Mouse (Mus musculus): ENCODE data around the gene Rsph3a.
"Not testable (repeated sequence)": the region's sequence is repeated elsewhere in the genome, so short reads cannot be mapped to it uniquely, and the experiment has no call there.

DNA sequence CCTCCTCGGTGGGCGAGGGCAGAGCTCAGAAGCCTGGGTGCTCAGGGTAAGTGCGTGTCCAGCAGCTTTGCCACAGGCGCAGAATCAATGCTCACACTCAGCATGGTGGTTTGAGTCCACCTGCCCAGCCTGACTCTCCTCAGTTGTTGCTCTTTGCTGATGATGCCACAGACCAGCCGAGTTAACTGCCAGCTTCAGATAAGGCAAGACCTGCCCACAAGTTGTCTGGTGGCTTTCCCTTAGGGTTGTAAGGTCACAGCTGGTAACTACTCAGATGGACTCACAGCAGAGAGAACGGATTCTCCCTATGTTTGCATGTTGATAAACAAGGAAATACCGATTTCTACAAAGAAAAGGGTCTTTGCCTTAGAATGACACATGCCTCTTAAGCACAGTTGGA, 64.2 kb downstream of the Rsph3a start:
- not testable (repeated sequence) for TF ChIP-seq POLR2A (IDR thresholded peaks at IDR 0.05; ENCODE audit: borderline replicate concordance, low read depth, low read length); CTCF (IDR thresholded peaks at IDR 0.05; ENCODE audit: low read depth, low read length)

Measured in bone marrow macrophage, adult 2 months (primary cell).